In genomic region chr14:104466557-104466956, GRCm38 (mm10) we compare ENCODE assay signal across 10 mouse cellular contexts. TPM values are rescaled to one million over a fixed set of nuclear protein-coding genes. Genes with fewer than 3 reads are reported as not detected.
DNase-seq lines count a peak whose midpoint lies in the region; ATAC-seq and TF ChIP-seq lines count a peak whose summit lies in the region.
"Had no signal": no experiment of that assay in that cellular context is flagged by ENCODE, and none has a peak within 500 bp of the region (broad histone marks: within the 10 kb centered on the region; RNA-seq: fewer than 3 reads in every experiment).

No protein-coding gene starts in this region.

- H3K79me2 ChIP-seq in myocyte (ENCODE audit: control insufficient read depth, insufficient read depth), result no peaks in the 10 kb centered on the region

- no peak overlapping the region for H3K9ac ChIP-seq in heart, embryonic 14.5 days (ENCODE audit: low read length)
- no peak overlapping the region for H3K9ac ChIP-seq in hindbrain, postnatal 0 days (replicated peaks; ENCODE audit: low read length)

- TF ChIP-seq CTCF in hindbrain, postnatal 0 days (IDR thresholded peaks at IDR 0.05; ENCODE audit: low read depth), result no peak

- peak overlapping the region; percentile 52 for H3ac ChIP-seq in myocyte (ENCODE audit: control insufficient read depth, insufficient read length)

- H3K27me3 ChIP-seq in heart, embryonic 14.5 days (ENCODE audit: control insufficient read depth, insufficient read depth, low read length), result peaks cover 92% of the 10 kb centered on the region
- peaks cover 75% of the 10 kb centered on the region for H3K27me3 ChIP-seq in hindbrain, postnatal 0 days (ENCODE audit: insufficient read depth, low read length)
- H3K27me3 ChIP-seq in myocyte (ENCODE audit: control insufficient read depth, insufficient read depth, insufficient read length), result peaks cover 32% of the 10 kb centered on the region

- under 1% methylated on average over 41 of the region's 43 CpGs for WGBS in heart, embryonic 14.5 days
- WGBS in hindbrain, postnatal 0 days, result 0% methylated on average over 32 of the region's 43 CpGs

- no peak for DNase-seq in heart, adult 9 months (ENCODE audit: low spot score in 2 of 2)
- DNase-seq in embryo, embryonic 11 days, result peak; percentile 29
- no peak for DNase-seq in hindbrain, postnatal 0 days (ENCODE audit: low spot score)
- no peak for DNase-seq in right cerebral cortex, adult 2 months (ENCODE audit: low spot score in 2 of 2)
- no peak for DNase-seq in cerebellum, adult 11 months
- DNase-seq: cerebellum, adult 8-10 months had no signal

- peaks cover 0 to 17% of the 10 kb centered on the region in 2 experiments; a peak in 3 of 4 replicates for H3K4me1 ChIP-seq in heart, embryonic 14.5 days (ENCODE audit: control insufficient read depth in 2 of 2, insufficient read depth in 2 of 2, low read length in 2 of 2)
- H3K4me1 ChIP-seq in hindbrain, postnatal 0 days (ENCODE audit: insufficient read depth, low read length), result peaks cover 8% of the 10 kb centered on the region

- no peaks in the 10 kb centered on the region for H3K9me3 ChIP-seq in heart, embryonic 14.5 days (ENCODE audit: control insufficient read depth, low read length)
- H3K9me3 ChIP-seq in hindbrain, postnatal 0 days (ENCODE audit: low read length), result no peaks in the 10 kb centered on the region

- no peaks in the 10 kb centered on the region for H3K36me3 ChIP-seq in heart, embryonic 14.5 days (ENCODE audit: control insufficient read depth, insufficient read depth, low read length)
- H3K36me3 ChIP-seq in hindbrain, postnatal 0 days (ENCODE audit: insufficient read depth, low read length), result no peaks in the 10 kb centered on the region
- H3K36me3 ChIP-seq in myocyte (ENCODE audit: control insufficient read depth, insufficient read depth), result no peaks in the 10 kb centered on the region

- peak overlapping the region in 1 of 2 experiments; percentile 42; a peak in 2 of 4 replicates for H3K4me3 ChIP-seq in heart, embryonic 14.5 days (ENCODE audit: control insufficient read depth in 1 of 2, insufficient read depth in 1 of 2, low read depth in 1 of 2, low read length in 2 of 2)
- H3K4me3 ChIP-seq in hindbrain, postnatal 0 days (ENCODE audit: low read length), result peak overlapping the region; percentile 53
- H3K4me3 ChIP-seq in myocyte, result peak overlapping the region; percentile 18

- H3K4me2 ChIP-seq in heart, embryonic 14.5 days (ENCODE audit: low read length), result peak overlapping the region; percentile 85
- H3K4me2 ChIP-seq in hindbrain, postnatal 0 days (ENCODE audit: low read depth, low read length), result peak overlapping the region; percentile 73
- H3K4me2 ChIP-seq in myocyte (ENCODE audit: low read depth), result peak overlapping the region; percentile 78

- no peak overlapping the region for H3K27ac ChIP-seq in heart, embryonic 14.5 days (replicated peaks in 1 of 2; ENCODE audit: control insufficient read depth in 1 of 2, insufficient read depth in 1 of 2, low read depth in 2 of 2, low read length in 2 of 2)
- H3K27ac ChIP-seq in hindbrain, postnatal 0 days, result no peak overlapping the region

- no peak for ATAC-seq in heart, embryonic 14.5 days (ENCODE audit: insufficient number of reproducible peaks, insufficient read depth, low FRiP score, low read depth)
- ATAC-seq in hindbrain, postnatal 0 days, result no peak
- ATAC-seq in granulocyte monocyte progenitor cell, adult 5-6 weeks (replicated peaks; ENCODE audit: poor library complexity, severe bottlenecking), result no peak

- no peak for TF ChIP-seq POLR2A in myocyte (IDR thresholded peaks at IDR 0.05; ENCODE audit: insufficient read length, low read depth)

TF ChIP-seq in myocyte, 11 proteins besides CTCF, POLR2A, EP300 and RAD21:
- no peak for TF ChIP-seq SRF (IDR thresholded peaks at IDR 0.05; ENCODE audit: control insufficient read depth, insufficient read length, low read depth)
- no peak for TF ChIP-seq USF1 (IDR thresholded peaks at IDR 0.05; ENCODE audit: low read depth)
- TF ChIP-seq MYOG (IDR thresholded peaks at IDR 0.05; ENCODE audit: control insufficient read depth in 1 of 3, insufficient read depth in 1 of 3, insufficient read length in 2 of 3, low read depth in 2 of 3), result no peak
- TF ChIP-seq POLR2AphosphoS2 (IDR thresholded peaks at IDR 0.05; ENCODE audit: insufficient read length, low read depth), result no peak
- no peak for TF ChIP-seq E2F4 (IDR thresholded peaks at IDR 0.05; ENCODE audit: insufficient read depth)
- no peak for TF ChIP-seq CEBPB (IDR thresholded peaks at IDR 0.05; ENCODE audit: insufficient read depth, poor library complexity, severe bottlenecking)
- TF ChIP-seq TCF12 (IDR thresholded peaks at IDR 0.05; ENCODE audit: insufficient read depth, poor library complexity, severe bottlenecking), result no peak
- TF ChIP-seq TCF3 (IDR thresholded peaks at IDR 0.05; ENCODE audit: insufficient read length, low read depth), result no peak
- TF ChIP-seq MAX (IDR thresholded peaks at IDR 0.05; ENCODE audit: low read depth), result no peak
- no peak for TF ChIP-seq MYOD1 (IDR thresholded peaks at IDR 0.05; ENCODE audit: control insufficient read depth in 1 of 3, insufficient read length in 2 of 3, low read depth in 2 of 3)

RNA-seq across cellular contexts. Expression of gene Pou4f1, which starts 1.2 kb away (rescaled TPM):
- polyA plus RNA-seq in heart, embryonic 14.5 days (2014; fragmentation: Nextera tagmentation; extraction: Ambion mirVana), result 0.08 TPM in 1 of 2 replicates, not detected in the other
- total RNA-seq in hindbrain, postnatal 0 days (2014; rRNA removed), result 7.7 and 8.0 TPM in 2 replicates
- 19.0 and 21.8 TPM in 2 replicates for polyA plus RNA-seq in hindbrain, postnatal 0 days (2015; fragmentation: Nextera tagmentation; extraction: Ambion mirVana)
- polyA plus RNA-seq in myocyte (2012; fragmentation: generic; extraction: Trizol), result 0.83 TPM
- 0.64 and 1.4 TPM in 2 replicates for total RNA-seq in granulocyte monocyte progenitor cell, adult 5-6 weeks (2014; fragmentation: Nextera tagmentation)
- 0.52 TPM in 1 of 2 replicates, not detected in the other for total RNA-seq in granulocyte monocyte progenitor cell, adult 5-6 weeks (2017)
- total RNA-seq: layer of hippocampus, postnatal 14 days had no signal

RNA-seq across cellular contexts. Expression of gene Rnf219, which starts 55.9 kb away (rescaled TPM):
- 16.0 and 17.4 TPM in 2 replicates for polyA plus RNA-seq in heart, embryonic 14.5 days (2014; fragmentation: Nextera tagmentation; extraction: Ambion mirVana)
- 6.9 and 11.0 TPM in 2 replicates for total RNA-seq in hindbrain, postnatal 0 days (2014; rRNA removed)
- 21.4 and 27.7 TPM in 2 replicates for polyA plus RNA-seq in hindbrain, postnatal 0 days (2015; fragmentation: Nextera tagmentation; extraction: Ambion mirVana)
- polyA plus RNA-seq in myocyte (2012; fragmentation: generic; extraction: Trizol), result 1.7 TPM
- 18.5 and 21.2 TPM in 2 replicates for total RNA-seq in granulocyte monocyte progenitor cell, adult 5-6 weeks (2014; fragmentation: Nextera tagmentation)
- 31.6 and 40.7 TPM in 2 replicates for total RNA-seq in granulocyte monocyte progenitor cell, adult 5-6 weeks (2017)

Comparison
In these comparisons a context has a peak if more than half of its experiments do, and no peak if none do; other contexts are left out.
1. RNA of gene Pou4f1, which starts 1.2 kb away (polyA plus RNA-seq): 19.0 to 21.8 TPM in hindbrain, postnatal 0 days; 0.83 TPM in myocyte (single experiment) and 0.08 TPM in heart, embryonic 14.5 days; every median in the first group is over 10 times any median in the second.
2. Peak in every context shown above with its lines, with median percentiles within 50 percentile points of each other: H3K4me2 ChIP-seq.